Mouse (Mus musculus) forebrain, embryonic 15.5 days (tissue): ENCODE results near the gene Ccdc190. TPM values are rescaled to one million over a fixed set of nuclear protein-coding genes. Genes with fewer than 3 reads are reported as not detected.

ENCODE experiments used
- ATAC-seq: fragments of 200-750 bp; cut with Nextera tagmentation; replicated peaks from 2 replicates; pipeline ENCODE4 v1.8.0; 2017; ENCODE audit warnings: mild to moderate bottlenecking, moderate TSS enrichment, moderate library complexity
- H3K27ac ChIP-seq: fragments of 300-500 bp; sonication (generic); replicated peaks from 2 replicates; pipeline ENCODE4 v1.5.1; 2015; ENCODE audit warnings: mild to moderate bottlenecking, inconsistent platforms
- H3K27me3 ChIP-seq: fragments of 300-500 bp; sonication (generic); 2 replicates; pipeline ENCODE4 v1.6.1; 2015; ENCODE audit warnings: inconsistent platforms
- H3K36me3 ChIP-seq: fragments of 300-500 bp; sonication (generic); 2 replicates; pipeline ENCODE4 v1.6.1; 2015; ENCODE audit warnings: mild to moderate bottlenecking, inconsistent platforms
- H3K4me1 ChIP-seq: fragments of 300-500 bp; sonication (generic); 2 replicates; pipeline ENCODE4 v1.6.1; 2015; ENCODE audit warnings: inconsistent platforms
- H3K4me2 ChIP-seq: fragments of 300-500 bp; sonication (generic); replicated peaks from 2 replicates; pipeline ENCODE4 v1.6.1; 2015; ENCODE audit warnings: mild to moderate bottlenecking, inconsistent platforms
- H3K4me3 ChIP-seq: fragments of 300-500 bp; sonication (generic); 2 replicates; pipeline ENCODE4 v1.5.1; 2015; ENCODE audit warnings: mild to moderate bottlenecking, inconsistent platforms
- H3K9ac ChIP-seq: fragments of 300-500 bp; sonication (generic); replicated peaks from 2 replicates; pipeline ENCODE4 v1.6.1; 2015; ENCODE audit warnings: mild to moderate bottlenecking, inconsistent platforms
- H3K9me3 ChIP-seq: fragments of 300-500 bp; sonication (generic); 2 replicates; pipeline ENCODE4 v1.6.1; 2016; ENCODE audit warnings: inconsistent platforms
- WGBS: fragments of 180-500 bp; shearing (Covaris S2); methylation state at CpG from one replicate; pipeline ENCODE4 v1.1.7; 2015; ENCODE audit warnings: mixed read lengths; 5-methylcytosine and 5-hydroxymethylcytosine counted together
- polyA plus RNA-seq: library from polyadenylated mRNA; unstranded; fragments of >200 nt; fragmentation: Nextera tagmentation; extraction: Ambion mirVana; gene quantifications from 2 replicates; pipeline ENCODE4 v1.2.1, GENCODE M21; 2015

Gene Ccdc190
- polyA plus RNA-seq, 1 experiment from 2014 or later: 1.9 TPM

DNA sequence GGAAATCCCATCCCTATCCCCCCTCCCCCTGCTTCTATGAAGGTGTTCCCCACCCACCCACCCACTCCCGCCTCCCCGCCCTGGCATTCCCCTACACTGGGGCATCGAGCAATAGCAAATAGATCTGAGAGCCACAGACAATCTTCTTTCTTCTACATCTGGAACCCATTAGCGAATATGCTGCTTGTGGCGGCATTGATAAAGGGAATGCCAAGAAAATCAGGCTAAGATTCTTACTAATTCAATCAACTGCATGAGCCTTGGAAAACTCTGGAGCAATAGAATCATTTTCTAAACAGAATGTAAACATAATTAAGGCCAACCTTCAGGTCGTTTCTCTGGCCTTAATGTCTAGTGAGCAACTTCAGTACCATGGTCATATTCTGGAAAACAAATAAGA, 16.9 kb upstream of the Ccdc190 start:
- no peak for ATAC-seq
- WGBS: 82% methylated on average over 6 of the region's 6 CpGs

DNA sequence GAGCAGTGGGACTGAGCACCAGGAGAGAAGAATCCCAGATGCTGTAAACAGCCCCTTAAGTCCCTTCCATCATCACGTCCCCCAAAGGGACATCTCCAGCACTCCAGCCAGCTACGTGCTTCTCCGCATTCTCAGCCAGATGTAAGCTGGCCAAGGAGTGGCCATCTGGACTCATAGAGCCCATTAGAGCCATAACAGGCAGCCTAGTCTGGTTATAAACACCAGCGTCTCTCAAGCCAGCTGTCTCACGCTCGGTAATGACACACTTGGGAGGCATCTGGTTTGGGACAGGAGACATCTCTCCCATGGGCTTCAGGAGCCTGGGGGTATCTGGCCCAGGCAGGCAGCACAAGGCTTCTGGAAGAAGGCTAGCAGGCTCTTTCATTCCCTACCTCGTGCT, 11.8 kb upstream of the Ccdc190 start:
- ATAC-seq: no peak
- H3K27me3 ChIP-seq: no peaks in the 10 kb centered on the region
- H3K4me1 ChIP-seq: peaks cover 7% of the 10 kb centered on the region; the same call in 1 of the 2 replicates
- H3K27ac ChIP-seq: no peak overlapping the region
- H3K4me3 ChIP-seq: no peak overlapping the region
- 75% methylated on average over 7 of the region's 7 CpGs for WGBS
- no peak overlapping the region for H3K9ac ChIP-seq
- no peaks in the 10 kb centered on the region for H3K36me3 ChIP-seq
- no peak overlapping the region for H3K4me2 ChIP-seq
- H3K9me3 ChIP-seq: no peaks in the 10 kb centered on the region

More for the DNA sequence above, 16.9 kb upstream of the Ccdc190 start:
- H3K9me3 ChIP-seq: no peaks in the 10 kb centered on the region
- no peak overlapping the region for H3K4me2 ChIP-seq
- H3K9ac ChIP-seq: no peak overlapping the region
- H3K27me3 ChIP-seq: no peaks in the 10 kb centered on the region
- H3K36me3 ChIP-seq: no peaks in the 10 kb centered on the region
- no peak overlapping the region for H3K27ac ChIP-seq
- H3K4me3 ChIP-seq: no peak overlapping the region
- no peaks in the 10 kb centered on the region for H3K4me1 ChIP-seq

DNA sequence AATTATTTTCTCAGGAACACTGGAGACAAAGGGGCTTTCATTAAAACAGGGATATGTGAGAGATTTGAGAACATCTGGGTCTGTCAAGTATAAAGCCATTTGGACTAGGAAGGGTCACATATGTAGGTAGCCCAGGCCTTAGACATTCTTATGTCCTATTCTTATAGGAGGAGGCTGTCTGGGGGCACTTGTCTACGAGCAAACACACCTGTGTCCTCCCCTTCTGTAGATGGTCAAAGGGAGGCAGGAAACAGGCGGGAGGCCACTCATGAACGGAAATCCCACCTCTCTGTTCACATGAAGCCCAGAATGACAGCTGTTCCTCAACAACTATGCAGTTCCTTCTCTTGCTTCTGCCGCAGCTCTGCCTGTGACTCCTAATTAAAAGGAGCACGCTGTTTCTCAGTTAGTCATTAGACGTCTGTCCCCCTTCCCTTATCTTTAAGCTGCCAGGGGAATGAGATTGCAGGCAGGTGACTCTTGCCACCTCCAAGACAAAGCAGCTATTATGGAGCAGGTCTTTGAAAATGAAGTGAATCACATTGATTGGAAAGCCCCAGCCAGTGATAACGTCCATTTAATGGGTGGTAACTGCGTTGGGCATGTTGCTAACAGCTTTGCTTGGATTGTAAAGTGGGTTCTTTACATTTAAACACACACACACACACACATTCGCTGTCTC, 11.2 kb upstream of the Ccdc190 start:
- Histone ChIP-seq H3K4me3 (no peak overlapping the region), H3K27ac (no peak overlapping the region)
- WGBS: 57% methylated on average over 9 of the region's 9 CpGs

DNA sequence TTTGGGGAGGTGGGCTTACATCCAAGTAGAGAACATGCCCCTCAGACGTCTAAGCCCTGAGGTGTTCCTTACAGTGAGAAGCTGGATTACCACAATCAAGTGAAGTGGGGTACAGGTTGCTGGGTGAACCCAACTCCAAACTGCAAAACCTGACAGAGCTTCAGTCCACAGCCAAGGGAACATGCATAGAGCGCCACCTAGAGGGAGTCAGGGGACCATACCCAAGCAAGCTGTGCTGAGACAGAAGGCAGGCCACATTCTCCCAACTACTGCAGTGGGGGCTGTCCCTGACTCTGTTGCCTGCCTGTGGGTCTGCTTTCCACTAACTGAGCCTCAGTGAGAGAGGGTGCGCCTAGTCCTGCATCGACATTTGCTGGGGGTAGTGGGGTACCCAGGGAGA, 10.4 kb upstream of the Ccdc190 start:
- no peaks in the 10 kb centered on the region for H3K9me3 ChIP-seq
- 17% methylated on average over 4 of the region's 4 CpGs for WGBS
- no peak overlapping the region for H3K4me2 ChIP-seq
- H3K9ac ChIP-seq: no peak overlapping the region
- no peaks in the 10 kb centered on the region for H3K27me3 ChIP-seq
- peak; percentile 36 for ATAC-seq
- no peak overlapping the region for H3K4me3 ChIP-seq
- peaks cover 7% of the 10 kb centered on the region; the same call in 1 of the 2 replicates for H3K4me1 ChIP-seq
- no peak overlapping the region for H3K27ac ChIP-seq
- H3K36me3 ChIP-seq: no peaks in the 10 kb centered on the region

More for the DNA sequence above, 11.2 kb upstream of the Ccdc190 start:
- H3K36me3 ChIP-seq: no peaks in the 10 kb centered on the region
- ATAC-seq: no peak
- no peak overlapping the region for H3K9ac ChIP-seq
- peaks cover 7% of the 10 kb centered on the region; the same call in 1 of the 2 replicates for H3K4me1 ChIP-seq
- H3K4me2 ChIP-seq: no peak overlapping the region
- H3K9me3 ChIP-seq: no peaks in the 10 kb centered on the region
- no peaks in the 10 kb centered on the region for H3K27me3 ChIP-seq

DNA sequence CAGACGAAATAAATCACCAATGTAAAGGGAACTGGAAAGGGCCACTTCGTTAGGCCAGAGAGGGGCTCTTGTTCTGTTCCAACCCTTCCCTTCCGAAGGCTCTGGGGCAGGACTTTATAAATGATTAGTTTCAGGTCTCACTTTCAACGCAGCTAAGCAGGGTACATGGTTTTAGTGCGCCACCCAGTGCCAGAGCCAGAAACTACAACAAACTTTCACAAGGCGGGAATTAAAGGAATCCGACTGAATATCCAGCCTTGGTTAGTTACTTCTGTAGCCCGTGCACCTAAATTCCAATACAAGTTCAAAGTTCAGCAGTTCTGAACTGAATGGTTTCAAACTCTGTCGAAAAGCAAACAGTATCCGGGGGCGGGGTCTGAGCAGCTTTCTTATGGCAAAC, 9.2 kb upstream of the Ccdc190 start:
- H3K9me3 ChIP-seq: no peaks in the 10 kb centered on the region
- H3K27me3 ChIP-seq: no peaks in the 10 kb centered on the region
- H3K4me2 ChIP-seq: no peak overlapping the region
- H3K9ac ChIP-seq: no peak overlapping the region
- H3K36me3 ChIP-seq: no peaks in the 10 kb centered on the region
- H3K4me1 ChIP-seq: peaks cover 7% of the 10 kb centered on the region; the same call in 1 of the 2 replicates
- ATAC-seq: peak; percentile 59
- H3K4me3 ChIP-seq: no peak overlapping the region
- H3K27ac ChIP-seq: no peak overlapping the region
- WGBS: 6% methylated on average over 11 of the region's 11 CpGs

DNA sequence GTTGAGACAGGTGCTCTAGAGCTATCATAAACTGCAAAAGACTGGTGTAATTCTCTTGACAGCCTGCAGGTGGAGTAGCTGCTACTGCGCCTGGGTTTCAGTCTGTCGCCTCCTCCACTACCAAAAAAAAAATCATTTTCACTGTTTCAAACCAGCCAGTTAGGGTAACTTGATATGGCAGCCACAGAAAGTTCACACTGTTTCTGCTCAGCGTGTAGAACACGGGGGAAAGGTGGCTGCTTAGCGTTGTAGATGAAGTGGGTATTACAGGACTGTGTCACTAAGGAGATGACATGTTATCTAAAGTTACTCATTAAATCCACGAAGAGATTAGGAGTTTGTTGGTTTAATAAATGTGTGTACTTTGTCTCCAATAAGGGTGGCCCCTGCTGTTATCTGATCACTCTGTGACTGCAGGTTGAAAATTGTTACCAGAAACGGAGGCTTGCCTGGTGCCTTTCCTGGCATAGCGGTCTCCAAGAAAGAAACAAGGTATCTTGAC, 6.7 kb upstream of the Ccdc190 start:
- Histone ChIP-seq H3K9ac (no peak overlapping the region), H3K27me3 (no peaks in the 10 kb centered on the region), H3K36me3 (no peaks in the 10 kb centered on the region), H3K9me3 (no peaks in the 10 kb centered on the region), H3K27ac (no peak overlapping the region), H3K4me1 (peaks cover 7% of the 10 kb centered on the region; the same call in 1 of the 2 replicates), H3K4me3 (no peak overlapping the region), H3K4me2 (no peak overlapping the region)
- ATAC-seq: no peak
- WGBS: 45% methylated on average over 8 of the region's 8 CpGs

DNA sequence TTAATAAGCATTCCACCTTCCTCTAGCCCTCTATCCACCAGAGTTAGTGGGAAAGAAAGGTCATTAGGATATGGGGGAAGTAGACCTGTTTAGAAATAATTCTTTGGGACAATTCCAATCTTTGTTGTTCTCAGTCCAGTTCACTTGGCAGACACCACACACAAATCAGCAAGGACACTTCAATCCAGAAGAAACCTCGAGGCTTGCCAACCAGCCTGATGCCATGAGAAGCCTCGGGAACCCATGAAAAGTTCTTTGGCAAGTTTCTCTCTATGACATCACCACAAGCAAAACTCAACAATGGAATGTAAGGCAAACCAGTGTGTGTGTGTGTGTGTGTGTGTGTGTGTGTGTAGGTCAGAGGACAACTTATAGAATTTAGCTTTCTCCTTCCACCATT, 3.9 kb upstream of the Ccdc190 start:
- H3K4me1 ChIP-seq: peaks cover 8% of the 10 kb centered on the region
- no peaks in the 10 kb centered on the region for H3K9me3 ChIP-seq
- no peak overlapping the region for H3K4me2 ChIP-seq
- H3K4me3 ChIP-seq: no peak overlapping the region
- 52% methylated on average over 2 of the region's 2 CpGs for WGBS
- H3K9ac ChIP-seq: no peak overlapping the region
- H3K27me3 ChIP-seq: no peaks in the 10 kb centered on the region
- ATAC-seq: no peak
- no peaks in the 10 kb centered on the region for H3K36me3 ChIP-seq
- no peak overlapping the region for H3K27ac ChIP-seq

DNA sequence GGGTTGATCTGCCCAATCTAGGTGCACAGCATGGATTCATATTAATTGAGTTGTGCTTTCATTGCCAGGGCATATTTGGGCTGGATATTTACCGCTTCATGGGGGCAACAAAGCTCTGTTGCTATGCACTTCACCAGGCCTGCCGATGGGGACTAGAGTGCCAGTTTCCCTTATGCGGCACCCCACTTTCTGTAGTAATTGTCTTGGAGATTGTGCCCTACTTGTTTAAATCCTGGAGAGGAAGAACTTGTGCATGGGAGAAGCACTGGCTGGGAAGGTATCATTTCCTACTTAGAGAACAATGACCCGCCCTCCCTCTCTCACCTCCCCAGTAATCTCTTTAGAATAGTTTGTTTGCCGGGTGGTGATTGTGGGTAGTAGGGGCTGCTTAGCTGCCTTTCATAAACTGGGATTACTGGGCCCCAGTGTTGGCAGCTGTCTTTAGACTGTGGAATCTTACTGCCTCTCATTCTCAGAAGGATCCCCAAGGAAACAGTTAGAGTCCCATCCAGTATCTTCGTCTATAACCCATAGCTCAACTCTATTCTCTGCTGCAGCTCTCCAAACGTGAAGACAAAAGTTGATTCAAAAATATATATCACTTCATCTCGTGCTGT, 587 bp upstream of the Ccdc190 start:
- Histone ChIP-seq H3K9me3 (no peaks in the 10 kb centered on the region), H3K9ac (no peak overlapping the region), H3K4me1 (peaks cover 13% of the 10 kb centered on the region), H3K4me3 (no peak overlapping the region), H3K4me2 (peak overlapping the region; percentile 29; the same call in 1 of the 2 replicates), H3K27me3 (no peaks in the 10 kb centered on the region), H3K27ac (peak overlapping the region; percentile 29), H3K36me3 (no peaks in the 10 kb centered on the region)
- 0 out of 2 replicates have a peak, but pooled peaks have one; percentile 20 for ATAC-seq
- 19% methylated on average over 8 of the region's 8 CpGs for WGBS

DNA sequence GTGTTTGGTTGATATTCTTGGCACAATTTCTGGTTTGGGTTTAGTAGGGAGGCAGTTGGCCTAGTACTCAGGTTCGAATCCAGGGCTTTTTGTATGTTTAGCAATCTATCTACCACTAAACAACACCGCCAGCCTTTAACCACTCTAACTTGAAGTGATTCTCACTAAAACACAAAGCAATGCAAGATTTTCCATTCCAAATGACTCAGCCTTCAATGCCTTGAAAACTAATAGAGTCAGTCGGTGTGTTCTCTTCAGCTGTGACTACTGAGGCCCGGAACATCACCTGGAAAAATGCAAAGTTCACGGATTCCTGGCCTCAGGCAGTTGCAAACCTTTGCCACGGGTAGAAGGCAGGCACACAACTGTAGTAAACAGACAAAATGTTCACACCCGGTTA, 3.2 kb downstream of the Ccdc190 start:
- Histone ChIP-seq H3K9ac (no peak overlapping the region), H3K27me3 (no peaks in the 10 kb centered on the region), H3K9me3 (no peaks in the 10 kb centered on the region), H3K36me3 (no peaks in the 10 kb centered on the region), H3K4me2 (no peak overlapping the region), H3K27ac (no peak overlapping the region), H3K4me3 (no peak overlapping the region), H3K4me1 (peaks cover 23% of the 10 kb centered on the region)
- ATAC-seq: no peak
- WGBS: 81% methylated on average over 7 of the region's 7 CpGs

DNA sequence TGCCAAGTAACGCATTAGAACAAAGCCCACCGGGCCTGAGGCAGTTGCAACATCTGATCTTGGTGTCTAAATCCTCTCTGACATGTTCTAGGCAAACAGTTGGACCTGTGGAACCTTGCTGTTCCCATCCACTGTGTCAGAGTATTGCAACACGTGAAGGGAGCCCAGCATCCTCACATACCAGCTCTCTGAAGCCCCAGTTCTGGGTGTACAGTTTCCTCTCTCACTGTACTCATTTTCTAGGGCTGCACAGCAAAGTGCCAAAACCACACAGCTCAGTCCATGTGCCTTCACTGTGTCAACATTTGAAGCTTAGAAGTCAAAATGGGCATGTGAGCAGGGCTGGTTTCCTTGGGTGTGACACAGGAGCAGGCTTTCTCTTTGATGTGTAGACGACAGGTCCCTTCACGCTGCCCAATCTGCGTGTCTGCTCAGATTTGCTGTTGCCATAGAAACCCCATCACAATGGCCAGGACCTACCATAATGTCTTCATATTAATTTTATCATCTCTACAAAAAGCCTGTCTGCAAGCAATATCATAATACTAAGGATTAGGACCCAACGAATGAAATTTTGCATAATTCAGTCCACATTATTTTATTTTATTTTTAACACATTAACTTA, 3.8 kb downstream of the Ccdc190 start:
- WGBS: 62% methylated on average over 7 of the region's 7 CpGs
- no peaks in the 10 kb centered on the region for H3K36me3 ChIP-seq
- no peak overlapping the region for H3K4me3 ChIP-seq
- peaks cover 23% of the 10 kb centered on the region for H3K4me1 ChIP-seq
- no peak overlapping the region for H3K27ac ChIP-seq
- no peak overlapping the region for H3K9ac ChIP-seq
- no peaks in the 10 kb centered on the region for H3K27me3 ChIP-seq
- ATAC-seq: no peak
- no peaks in the 10 kb centered on the region for H3K9me3 ChIP-seq
- no peak overlapping the region for H3K4me2 ChIP-seq

DNA sequence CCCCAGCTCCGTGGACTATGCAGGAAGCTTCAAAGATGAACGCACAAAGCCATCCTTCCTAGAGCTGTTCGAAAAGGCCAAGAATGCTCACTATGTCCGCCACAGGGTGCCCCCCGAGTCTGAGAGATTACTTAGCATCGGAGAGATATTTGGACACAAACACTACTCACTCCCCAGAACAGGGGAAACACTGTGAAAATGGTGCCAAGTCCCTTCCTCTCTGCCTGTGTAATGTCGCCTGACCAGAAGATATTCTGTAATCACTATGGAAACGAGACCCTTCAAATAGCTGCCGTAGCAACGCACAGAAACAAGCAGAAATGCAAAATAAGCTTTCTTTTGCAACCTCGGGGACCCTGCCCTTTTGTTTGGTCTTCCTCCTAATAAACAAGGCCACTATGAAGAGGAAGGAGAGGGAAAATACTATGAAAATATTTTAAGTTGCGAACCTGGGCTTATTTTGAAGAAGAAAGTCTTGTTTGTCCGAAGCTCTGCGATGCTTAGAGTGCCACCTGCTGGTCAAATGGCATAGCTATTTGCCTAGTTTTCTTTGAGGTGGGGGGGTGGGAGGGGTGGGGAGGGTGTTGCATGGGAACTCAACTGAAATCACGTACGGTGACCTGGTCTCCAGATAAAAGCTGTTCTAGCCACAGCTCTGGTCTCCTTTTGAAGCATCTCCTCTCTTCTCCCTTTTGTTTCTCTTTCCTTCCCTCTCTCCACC, 5.7 kb downstream of the Ccdc190 start:
- peak overlapping the region; percentile 40 for H3K9ac ChIP-seq
- peak overlapping the region; percentile 56 for H3K4me2 ChIP-seq
- 14% methylated on average over 16 of the region's 16 CpGs for WGBS
- no peaks in the 10 kb centered on the region for H3K27me3 ChIP-seq
- peaks cover 14% of the 10 kb centered on the region for H3K4me1 ChIP-seq
- no peaks in the 10 kb centered on the region for H3K9me3 ChIP-seq
- peak overlapping the region; percentile 32 for H3K4me3 ChIP-seq
- H3K27ac ChIP-seq: peak overlapping the region; percentile 57
- H3K36me3 ChIP-seq: no peaks in the 10 kb centered on the region
- peak; percentile 87 for ATAC-seq

DNA sequence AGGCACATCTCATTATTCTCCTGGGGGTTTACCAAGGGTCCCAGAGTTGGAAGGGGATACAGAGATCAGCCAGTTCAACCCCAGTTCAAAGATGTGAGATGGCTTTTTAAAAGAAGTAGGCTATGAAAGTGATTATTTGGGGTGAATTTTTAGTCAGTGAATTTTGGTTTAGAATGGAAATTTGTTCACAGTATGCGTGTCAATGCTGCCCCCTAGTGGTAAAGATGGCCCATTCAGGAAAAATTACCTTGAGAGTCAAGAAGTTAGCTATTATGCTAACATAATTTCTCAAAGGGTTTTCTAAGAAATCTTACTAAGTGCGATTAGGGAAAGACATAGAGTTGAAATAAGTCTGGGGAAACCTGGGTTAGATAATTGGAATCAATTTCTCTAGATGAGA, 10.9 kb downstream of the Ccdc190 start:
- 6% methylated on average over 2 of the region's 2 CpGs for WGBS

More for the DNA sequence above, 10.9 kb downstream of the Ccdc190 start:
- peaks cover 2% of the 10 kb centered on the region; the same call in 1 of the 2 replicates for H3K4me1 ChIP-seq
- H3K36me3 ChIP-seq: no peaks in the 10 kb centered on the region
- no peaks in the 10 kb centered on the region for H3K9me3 ChIP-seq
- no peak for ATAC-seq
- H3K9ac ChIP-seq: no peak overlapping the region
- no peak overlapping the region for H3K27ac ChIP-seq
- no peak overlapping the region for H3K4me2 ChIP-seq
- no peaks in the 10 kb centered on the region for H3K27me3 ChIP-seq
- no peak overlapping the region for H3K4me3 ChIP-seq
